Mouse (Mus musculus) frontal cortex, postnatal 25 days (tissue): ENCODE data around the gene Sash1.
A peak's percentile ranks its signal among the peaks of the same experiment; 100 is the strongest.
"Not testable (repeated sequence)": the region's sequence is repeated elsewhere in the genome, so short reads cannot be mapped to it uniquely, and the experiment has no call there.

Source experiments
- DNase-seq, 2 experiments: peaks; one replicate each; pipeline ENCODE4 v3.0.0; 2022; ENCODE audit warnings: low spot score in 2 of 2

Sash1 gene

DNA sequence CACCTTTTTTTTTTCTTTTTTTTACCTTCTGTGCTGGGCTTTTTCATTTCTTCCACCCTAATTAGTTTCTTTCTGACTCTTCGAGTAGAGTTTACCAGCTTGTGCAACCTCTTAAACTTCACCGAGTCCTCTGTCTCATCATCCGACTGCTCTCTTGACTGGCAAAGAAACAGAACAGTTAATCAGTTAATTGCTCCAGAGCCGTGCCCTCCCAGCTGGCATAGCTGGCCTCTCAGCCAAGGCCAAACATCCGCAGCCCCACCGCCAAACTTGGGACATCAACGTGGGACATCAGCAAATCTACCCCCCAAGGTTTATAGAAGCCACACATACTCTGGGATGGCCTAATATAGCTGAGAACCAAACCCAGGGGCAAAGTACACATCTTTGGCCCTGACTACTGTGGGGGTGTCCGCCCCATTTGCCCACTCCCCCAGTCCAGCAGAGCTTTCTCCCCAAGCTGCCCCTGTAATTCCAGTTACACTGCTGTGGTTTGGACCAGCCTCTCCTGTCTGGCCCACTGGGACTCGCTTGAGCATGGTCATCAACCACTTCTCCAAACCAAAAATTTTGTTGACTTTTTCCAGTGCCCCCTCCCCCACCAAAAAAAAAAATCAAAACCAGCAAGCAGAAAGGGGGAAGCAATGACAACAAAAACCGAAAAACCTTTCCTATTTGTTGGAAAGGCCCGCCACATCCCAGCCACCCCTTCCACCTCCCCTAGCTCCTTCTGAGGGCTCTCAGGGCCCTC lies 129.1 kb downstream of the Sash1 start:
- DNase-seq = no peak

DNA sequence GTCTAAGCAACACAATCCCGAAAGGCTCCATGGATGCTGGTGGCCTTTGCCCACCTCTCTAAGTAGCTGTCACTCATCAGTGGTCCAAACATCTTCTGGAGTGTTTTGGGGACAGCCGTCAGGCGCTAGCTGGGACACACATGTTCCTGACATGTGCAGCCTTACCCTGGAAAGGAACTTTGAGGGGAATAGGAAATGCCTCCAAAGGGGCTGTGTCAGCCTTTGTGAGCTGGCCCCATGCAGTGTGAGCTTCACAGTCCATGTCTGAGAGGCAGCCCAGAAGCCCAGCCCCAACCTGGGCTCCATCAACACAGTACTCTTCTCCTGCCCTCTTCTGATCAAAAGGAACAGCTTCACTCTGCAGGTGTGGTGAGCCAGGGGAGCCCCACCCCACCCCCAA lies 132.5 kb downstream of the Sash1 start:
- no peak for DNase-seq

DNA sequence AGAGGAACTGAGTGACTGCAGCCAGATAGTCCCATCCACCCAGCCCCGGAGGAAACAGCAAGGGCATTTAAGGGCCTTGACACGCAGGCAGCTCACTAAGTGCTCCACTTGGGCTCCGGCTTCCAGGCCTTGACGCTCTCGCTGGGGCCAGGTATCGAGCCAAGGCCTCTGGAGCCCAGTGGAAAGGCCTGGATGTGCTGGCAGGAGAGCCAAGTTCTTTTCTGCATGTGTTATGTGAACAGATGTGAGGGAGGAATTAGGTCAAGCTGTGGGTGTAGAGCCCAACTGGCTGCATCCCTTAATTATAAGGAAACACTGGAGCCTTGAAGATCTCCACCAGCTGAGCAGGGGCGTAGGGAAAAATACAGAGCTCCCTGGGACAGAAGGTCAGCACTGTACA lies 133.4 kb downstream of the Sash1 start:
- no peak for DNase-seq

DNA sequence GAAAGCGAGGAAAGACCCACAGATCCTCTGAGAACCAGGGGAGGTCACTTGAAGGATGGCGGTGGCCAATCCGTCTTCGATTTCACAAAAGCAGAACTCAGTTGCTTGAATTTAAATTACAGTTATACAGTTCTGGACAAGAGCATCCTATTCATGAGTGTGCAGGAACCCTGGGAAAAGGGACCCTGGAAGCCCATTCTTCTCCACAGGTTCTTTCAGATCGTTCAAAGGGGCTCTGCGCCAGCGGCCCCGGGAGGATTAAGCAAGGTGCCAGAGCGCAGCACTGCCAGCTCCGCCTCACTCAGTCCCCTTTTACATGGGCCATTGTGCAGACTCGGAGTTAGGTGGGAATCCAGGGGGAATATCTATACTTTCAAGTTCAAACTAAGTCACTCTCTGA lies 136.3 kb downstream of the Sash1 start:
- no peak for DNase-seq

GRCm38 (mm10) chr10:8747450-8748212 lies 138.2 kb downstream of the Sash1 start:
- no peak for DNase-seq

DNA sequence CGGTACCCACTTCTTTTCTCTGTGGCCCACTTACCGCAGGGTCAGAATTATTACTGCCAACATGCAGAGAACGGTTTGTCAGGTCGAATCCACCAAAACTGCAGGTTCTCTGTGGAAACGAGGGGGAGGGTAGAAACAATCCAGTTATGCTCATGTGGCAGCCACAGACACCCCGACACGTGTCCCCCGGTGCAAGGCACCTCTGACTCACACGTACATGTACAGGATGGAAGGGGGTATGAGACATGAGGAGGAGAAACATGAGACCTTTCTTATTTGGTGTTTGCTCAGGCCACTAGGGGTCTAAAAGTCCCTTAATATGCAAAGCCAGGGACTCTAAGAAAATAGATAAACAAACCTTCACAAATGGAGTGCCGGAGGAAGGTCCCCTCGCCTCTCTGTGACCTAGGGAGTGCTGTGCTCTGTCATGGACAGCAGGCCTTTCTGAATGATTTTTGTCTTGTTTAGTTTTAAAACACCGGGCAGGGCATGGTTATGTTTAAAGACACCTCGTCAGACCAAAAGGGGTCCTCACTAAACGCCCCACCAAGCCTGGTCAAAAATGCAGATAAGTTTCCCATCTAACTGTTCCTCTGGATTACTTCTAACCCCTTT lies 139.7 kb downstream of the Sash1 start:
- no peak for DNase-seq

DNA sequence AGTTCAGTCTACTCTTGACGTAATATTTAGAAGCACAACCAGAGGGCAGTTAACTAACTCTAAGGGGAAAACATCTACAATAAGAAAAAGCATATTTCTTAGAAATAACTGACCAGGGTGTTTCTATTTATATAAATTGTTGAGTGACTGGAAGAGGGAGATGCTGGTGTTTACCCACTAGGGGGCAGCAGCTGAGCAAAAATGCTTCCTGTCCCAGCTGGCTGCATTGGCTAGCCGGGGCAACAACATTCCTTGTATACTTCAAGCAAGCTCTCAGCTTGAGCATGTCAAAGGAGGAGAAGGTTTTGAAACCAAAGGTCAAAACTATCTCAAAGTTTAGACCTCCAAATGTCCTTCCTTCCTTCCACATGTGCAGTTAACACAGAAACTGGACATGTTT lies 143.0 kb downstream of the Sash1 start:
- peak in 1 of 2 experiments; percentile 40 for DNase-seq

DNA sequence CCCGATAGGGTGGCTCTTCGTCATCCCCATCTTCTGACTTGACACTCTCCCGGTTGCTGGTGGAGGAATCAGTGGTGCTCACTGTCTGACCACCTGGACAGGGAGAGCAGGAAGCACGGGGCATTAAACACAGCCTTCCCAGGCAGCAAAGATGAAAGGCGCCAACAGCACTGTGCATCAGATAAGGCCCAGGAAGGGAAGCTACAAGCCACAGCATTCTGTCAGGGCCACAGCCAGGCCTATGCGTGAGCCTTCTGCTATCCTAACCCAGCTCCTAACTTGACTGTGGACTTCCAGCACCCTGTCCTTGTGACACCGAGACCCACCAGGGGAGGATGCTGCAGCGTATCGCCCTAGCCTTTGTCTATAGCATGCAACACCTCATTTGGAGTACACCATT lies 144.4 kb downstream of the Sash1 start:
- DNase-seq = no peak

DNA sequence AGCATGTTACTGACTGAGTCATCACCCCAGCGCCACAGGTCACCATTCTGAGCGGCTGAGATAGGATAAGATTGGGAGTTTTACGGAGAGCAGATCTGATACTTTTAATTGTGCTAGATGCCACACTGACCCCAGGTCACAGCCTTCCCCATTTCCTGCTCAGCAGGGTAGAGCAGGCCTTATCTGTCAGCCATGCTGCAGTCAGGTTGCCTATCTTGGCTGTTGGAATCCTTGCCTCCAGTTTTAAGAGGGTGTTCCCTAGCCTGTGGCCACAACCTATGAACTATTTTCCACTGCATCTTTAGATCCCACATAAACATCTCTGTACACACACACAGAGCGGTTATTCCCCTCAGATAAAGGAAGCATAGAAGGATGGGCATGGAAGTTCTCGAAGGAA lies 145.1 kb downstream of the Sash1 start:
- DNase-seq = no peak

- DNase-seq = no peak
These were observed 156.2 kb downstream of the Sash1 start for GRCm38 (mm10) chr10:8729387-8730337.

DNA sequence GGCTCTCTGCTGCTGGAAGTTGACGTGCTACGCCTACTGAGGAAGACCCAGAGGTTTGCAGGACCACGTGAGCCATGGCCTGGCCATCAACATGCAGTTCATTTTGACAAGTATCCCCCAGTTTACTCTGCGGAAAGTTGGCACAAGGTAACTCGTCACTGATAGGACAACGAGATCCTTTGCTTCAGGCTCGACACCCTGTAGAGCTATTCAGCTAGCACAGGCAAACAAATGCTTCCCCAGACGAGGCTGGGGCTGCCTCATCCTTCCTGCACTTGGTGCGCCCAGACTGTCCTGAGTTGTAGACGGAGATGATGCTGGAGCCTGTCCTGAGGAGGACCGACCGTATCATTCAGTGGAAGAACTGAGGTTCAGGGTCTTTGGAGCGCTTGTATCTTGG lies 166.5 kb downstream of the Sash1 start:
- DNase-seq = no peak

DNA sequence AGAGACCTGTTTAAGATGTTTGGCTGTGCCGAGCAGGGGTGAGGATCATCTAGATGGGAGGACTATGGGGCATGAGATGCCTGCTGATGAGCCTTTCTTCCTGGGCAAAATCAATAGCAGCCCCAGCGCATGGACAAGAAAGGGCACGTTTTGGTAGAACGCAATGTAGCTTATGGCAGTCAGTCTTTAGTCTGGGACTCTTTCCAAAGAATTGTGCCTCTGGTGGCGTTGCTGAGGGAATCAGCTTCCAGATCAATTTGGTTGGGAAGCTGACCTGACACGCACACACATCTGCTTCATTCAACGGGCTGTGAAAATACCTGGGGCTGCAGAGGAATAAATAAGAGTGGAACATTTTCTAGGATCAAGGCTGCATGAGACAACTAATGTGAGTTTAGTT lies 167.0 kb downstream of the Sash1 start:
- no peak for DNase-seq

GRCm38 (mm10) chr10:8717171-8717570 lies 168.7 kb downstream of the Sash1 start:
- DNase-seq = no peak

- DNase-seq = peak; percentile 54 to 71
These were observed 170.1 kb downstream of the Sash1 start for GRCm38 (mm10) chr10:8715679-8716284.

- not testable (repeated sequence) for DNase-seq
These were observed 189.2 kb downstream of the Sash1 start for GRCm38 (mm10) chr10:8696636-8697035.

- no peak for DNase-seq
These were observed 191.8 kb downstream of the Sash1 start for GRCm38 (mm10) chr10:8693996-8694500.

DNA sequence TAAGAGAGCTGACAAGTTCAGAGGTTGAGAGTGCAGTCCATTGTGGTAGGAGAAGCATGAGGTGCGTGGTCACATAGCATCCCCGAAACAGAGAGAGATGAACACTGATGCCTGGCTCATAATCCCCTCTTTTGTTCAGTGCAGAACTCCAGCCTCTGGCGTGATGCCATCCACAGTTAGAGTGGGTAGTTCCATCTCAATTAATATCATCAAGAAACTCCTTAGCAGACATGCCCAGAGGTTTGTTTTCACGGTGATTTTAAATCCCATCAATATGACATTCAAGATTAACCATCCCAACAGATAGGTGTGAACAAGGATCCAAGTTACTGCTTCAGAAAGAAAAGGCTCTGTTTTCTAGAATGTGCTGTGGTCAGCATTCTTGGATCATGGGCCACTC lies 192.3 kb downstream of the Sash1 start:
- DNase-seq = no peak

DNA sequence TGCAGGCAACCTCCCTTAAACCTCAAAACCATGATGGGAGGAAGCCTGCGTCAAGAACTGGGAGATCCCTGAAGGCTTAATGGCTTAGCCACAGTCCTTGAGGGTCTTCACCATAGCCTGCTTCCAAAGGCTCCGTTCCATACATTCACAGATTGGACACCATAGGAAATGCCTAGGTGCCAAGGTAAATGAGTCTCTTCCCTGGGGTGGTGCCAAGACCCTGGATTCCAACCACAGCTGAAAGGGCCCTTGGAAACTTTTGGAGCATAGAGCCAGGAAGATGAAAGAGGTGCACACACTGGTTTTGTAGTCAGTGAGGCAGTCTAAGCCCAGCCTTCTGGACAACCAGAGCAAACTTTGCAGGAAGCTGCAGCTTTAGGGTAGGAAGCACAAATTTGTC lies 193.3 kb downstream of the Sash1 start:
- DNase-seq = no peak

DNA sequence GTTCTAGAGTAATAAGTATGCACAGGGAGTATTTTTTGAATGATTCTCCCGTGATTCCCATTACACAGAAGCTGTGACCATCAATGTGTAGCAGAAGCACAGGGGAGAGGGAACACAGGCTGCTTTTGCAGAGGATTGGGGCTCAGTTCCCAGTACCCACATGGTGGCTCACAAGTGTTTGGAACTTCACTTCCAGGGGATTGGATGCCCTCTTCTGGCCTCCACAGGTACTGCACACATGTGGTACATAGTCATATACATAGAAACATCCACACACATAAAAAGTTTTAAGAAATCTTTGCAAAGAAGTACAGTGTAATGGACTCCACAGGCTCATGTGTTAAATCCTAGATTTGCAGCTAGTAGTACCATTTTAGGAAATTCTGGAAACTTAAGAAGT lies 199.7 kb downstream of the Sash1 start:
- no peak for DNase-seq

DNA sequence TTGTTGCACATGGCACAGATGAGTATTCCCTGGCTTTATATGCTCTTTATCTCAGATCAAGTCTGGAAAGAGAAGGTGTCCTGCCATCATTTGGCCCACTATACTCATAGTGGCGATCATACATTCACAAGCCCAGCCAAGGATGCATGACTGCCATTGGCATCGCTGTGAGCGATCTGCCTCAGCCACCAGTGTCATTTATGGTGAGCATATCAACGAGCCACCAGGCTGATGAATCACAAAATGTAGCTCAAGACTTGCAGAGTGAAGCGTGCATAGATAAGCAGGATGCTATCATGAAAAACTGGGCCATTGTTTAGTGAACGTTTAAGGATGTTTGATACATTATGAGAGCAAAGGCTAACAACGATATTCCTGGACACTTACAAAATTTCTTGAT lies 200.6 kb downstream of the Sash1 start:
- no peak for DNase-seq

DNA sequence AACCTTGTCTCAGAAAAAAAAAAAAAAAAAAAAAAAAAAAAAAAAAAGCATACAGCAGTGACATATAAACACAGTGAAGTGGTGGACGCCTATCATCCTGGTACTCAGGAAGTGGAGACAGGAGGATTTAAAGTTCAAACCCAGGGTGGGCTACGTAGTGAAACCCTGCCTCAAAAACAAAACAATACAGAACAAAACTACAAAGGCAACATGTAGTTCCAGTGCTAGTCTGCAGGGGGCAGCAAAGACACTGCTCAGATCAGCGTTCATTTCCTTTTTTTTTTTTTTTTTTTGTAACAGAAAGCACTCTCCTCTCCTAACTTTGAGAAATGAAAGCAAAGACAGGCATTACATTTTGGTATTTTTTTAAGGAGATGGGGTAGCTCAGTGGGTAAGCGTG lies 203.0 kb downstream of the Sash1 start:
- DNase-seq = peak; percentile 22 to 28
